Mouse (Mus musculus): ENCODE measurements at regions not wholly inside any gene's neighbourhood (a gene's known extent, or its start where the extent isn't known, plus 50 kb on each side); places are given as distances from the start of the nearest gene placed in this dataset.

DNA sequence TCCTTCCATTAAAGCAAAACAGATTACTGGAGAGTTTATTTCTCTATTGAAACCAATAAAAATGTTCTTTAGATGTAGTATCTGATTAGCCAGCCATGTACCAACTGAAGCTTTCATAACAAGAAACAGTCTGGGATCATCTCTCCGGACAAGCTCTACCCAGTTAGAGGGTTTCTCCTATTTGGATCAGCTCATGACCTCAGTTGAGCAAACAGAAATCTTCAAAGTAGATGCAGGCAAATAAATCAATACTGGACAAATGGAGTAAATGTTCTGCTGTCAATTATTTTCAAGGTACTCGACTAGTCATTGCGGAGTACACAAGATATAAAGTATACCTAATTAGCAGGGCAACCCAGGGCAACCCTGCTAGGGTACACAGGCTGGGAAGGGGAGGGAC lies 67.4 kb downstream of the Avpr1a start:
- ChIA-PET POLR2A (interaction anchor here in 1 of 4 experiments (1.3 kb wide), 1 partner anchor 10 kb away, joined by 3 read pairs; no protein-coding TSS in a partner anchor), CTCF (no interaction called here)

DNA sequence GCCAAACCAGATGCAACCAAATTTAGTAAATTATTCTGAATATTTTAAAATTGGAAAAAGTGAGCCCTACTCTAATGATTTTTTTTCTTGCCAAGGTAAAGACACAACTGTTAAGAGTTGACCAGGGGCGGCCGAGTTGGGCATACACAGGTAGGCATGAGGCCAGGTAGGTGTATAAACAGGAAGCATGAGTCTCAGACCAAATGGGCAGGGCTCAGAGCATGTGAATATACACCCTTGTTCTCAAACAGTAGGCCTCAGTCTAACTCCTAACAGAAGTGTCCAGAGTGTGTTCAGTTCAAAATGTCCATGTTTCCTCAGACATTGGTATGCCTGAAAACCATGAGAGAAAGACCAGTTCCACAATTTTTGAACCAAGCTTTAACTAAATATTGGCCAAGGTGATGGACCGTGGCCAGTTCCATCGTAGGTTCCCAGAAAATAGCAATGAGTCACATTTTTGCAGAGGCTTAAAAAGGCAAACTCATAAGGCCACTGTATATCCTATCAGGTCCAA lies 71.0 kb downstream of the Avpr1a start:
- POLR2A ChIA-PET = no interaction called here
- CTCF ChIA-PET = no interaction called here

- POLR2A ChIA-PET = no interaction called here
Measured at GRCm38 (mm10) chr10:122519981-122520380, 71.7 kb downstream of the Avpr1a start.

GRCm38 (mm10) chr10:122522631-122523030 lies 74.3 kb downstream of the Avpr1a start:
- CTCF ChIA-PET = interaction anchor here in 1 of 4 experiments (0.7 kb wide), 1 partner anchor 270 kb away, joined by 5 read pairs; no protein-coding TSS in a partner anchor
- POLR2A ChIA-PET = interaction anchor here in 1 of 4 experiments (0.5 kb wide), 1 partner anchor 15 kb away, joined by 3 read pairs; no protein-coding TSS in a partner anchor

More at GRCm38 (mm10) chr10:122519981-122520380, 71.7 kb downstream of the Avpr1a start:
- CTCF ChIA-PET = no interaction called here

DNA sequence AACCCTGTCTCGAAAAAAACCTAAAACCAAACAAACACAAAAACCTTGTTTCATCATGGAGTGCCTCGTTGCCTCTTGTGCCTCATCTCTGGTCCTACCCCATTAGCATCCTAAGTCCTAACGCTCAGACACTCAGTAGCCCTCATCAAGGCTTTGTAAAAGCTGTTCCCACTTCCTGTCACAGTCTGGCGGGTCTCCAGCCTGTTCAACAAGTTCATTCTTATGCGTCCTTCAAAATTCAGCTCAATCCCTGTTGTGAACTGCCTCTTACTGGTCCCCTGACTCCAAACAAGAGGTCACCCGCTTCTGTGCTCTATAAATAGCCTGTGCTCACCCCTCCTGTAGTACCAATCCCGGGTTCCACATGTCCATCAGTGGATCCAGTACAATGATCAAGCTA lies 77.1 kb downstream of the Avpr1a start:
- ChIA-PET POLR2A (interaction anchor here in 1 of 4 experiments (0.7 to 2.2 kb wide), 5 partner anchors 10 to 551 kb away, joined by 3 to 12 read pairs (median 4); partner anchors contain the start of genes Mon2 and Rxylt1), CTCF (interaction anchor here (0.6 to 1.7 kb wide), 7 partner anchors 19 to 428 kb away, joined by 3 to 8 read pairs (median 4); partner anchors contain the start of genes Avpr1a (in 1 of the 4) and Rxylt1 (in 1 of the 4))

DNA sequence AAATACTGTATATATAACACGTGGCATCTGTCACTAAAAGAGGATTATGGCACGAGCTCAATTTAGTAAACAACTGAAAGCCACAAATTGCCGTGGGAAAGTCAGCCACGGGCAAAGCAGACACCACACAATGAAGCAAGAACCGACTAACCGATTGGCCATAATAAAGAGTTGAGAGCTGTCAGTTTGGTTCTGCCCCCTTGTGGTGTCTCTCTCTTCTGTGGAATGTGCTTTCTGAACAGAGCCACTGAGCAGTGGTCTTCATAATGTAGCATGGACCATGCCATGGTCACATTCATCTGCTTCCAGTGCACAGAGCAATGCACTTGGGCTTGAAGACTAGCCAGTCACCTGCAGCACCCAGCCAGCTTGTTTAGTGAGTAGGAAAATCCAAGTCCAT lies 77.5 kb downstream of the Avpr1a start:
- ChIA-PET POLR2A (interaction anchor here in 1 of 4 experiments (0.7 to 2.2 kb wide), 5 partner anchors 10 to 550 kb away, joined by 3 to 12 read pairs (median 4); partner anchors contain the start of genes Mon2 and Rxylt1), CTCF (interaction anchor here (0.6 to 1.7 kb wide), 8 partner anchors 35 to 429 kb away, joined by 3 to 8 read pairs (median 4); partner anchors contain the start of genes Avpr1a (in 1 of the 4) and Rxylt1 (in 1 of the 4))

GRCm38 (mm10) chr10:122528222-122528621 lies 79.9 kb downstream of the Avpr1a start:
- CTCF ChIA-PET = interaction anchor here in 1 of 4 experiments (1.0 kb wide), 1 partner anchor 16 kb away, joined by 4 read pairs; no protein-coding TSS in a partner anchor
- POLR2A ChIA-PET = interaction anchor here in 1 of 4 experiments (0.6 kb wide), 1 partner anchor 16 kb away, joined by 5 read pairs; no protein-coding TSS in a partner anchor

GRCm38 (mm10) chr10:122528973-122529703 lies 80.8 kb downstream of the Avpr1a start:
- CTCF ChIA-PET = interaction anchor here in 3 of 4 experiments (0.7 to 1.7 kb wide), 5 partner anchors 15 to 424 kb away, joined by 4 to 6 read pairs (median 5); no protein-coding TSS in a partner anchor
- POLR2A ChIA-PET = no interaction called here

DNA sequence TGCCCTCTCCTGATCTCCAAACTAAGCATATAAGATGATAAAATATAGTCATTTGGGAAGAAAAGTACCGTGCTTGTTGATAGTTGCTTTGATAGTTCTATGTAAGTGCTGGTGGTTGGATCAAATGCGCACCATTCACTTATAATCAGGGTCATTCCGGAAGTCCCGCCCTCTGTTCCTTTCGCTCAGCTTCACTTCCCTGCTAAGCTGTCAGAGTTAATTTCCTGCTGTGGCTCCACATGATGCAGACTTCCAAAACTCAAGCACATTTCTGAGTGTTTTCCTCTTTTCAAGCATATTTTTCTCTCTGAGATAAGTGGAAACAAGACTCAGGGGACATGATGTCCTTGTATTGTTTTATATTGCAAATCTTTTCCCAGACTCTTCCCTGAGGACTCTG lies 86.4 kb downstream of the Avpr1a start:
- POLR2A ChIA-PET = no interaction called here

GRCm38 (mm10) chr10:122535137-122535536 lies 86.8 kb downstream of the Avpr1a start:
- ChIA-PET CTCF (interaction anchor here in 1 of 4 experiments (1.9 kb wide), 1 partner anchor 9 kb away, joined by 5 read pairs; no protein-coding TSS in a partner anchor), POLR2A (no interaction called here)

More for the DNA sequence above, 86.4 kb downstream of the Avpr1a start:
- CTCF ChIA-PET = interaction anchor here in 2 of 4 experiments (0.6 to 1.9 kb wide), 2 partner anchors 10 to 467 kb away, joined by 5 read pairs; no protein-coding TSS in a partner anchor

- ChIA-PET CTCF (interaction anchor here in 3 of 4 experiments (0.5 to 0.7 kb wide), 3 partner anchors 8 to 292 kb away, joined by 3 to 4 read pairs (median 4); no protein-coding TSS in a partner anchor), POLR2A (interaction anchor here in 1 of 4 experiments (1.0 kb wide), 1 partner anchor 38 kb away, joined by 3 read pairs; no protein-coding TSS in a partner anchor)
Measured at GRCm38 (mm10) chr10:122539655-122540054, 91.4 kb downstream of the Avpr1a start.

- ChIA-PET CTCF (interaction anchor here in 3 of 4 experiments (0.6 to 2.3 kb wide), 7 partner anchors 10 to 437 kb away, joined by 3 to 13 read pairs (median 5); no protein-coding TSS in a partner anchor), POLR2A (no interaction called here)
Measured at GRCm38 (mm10) chr10:122542573-122542972, 94.3 kb downstream of the Avpr1a start.

DNA sequence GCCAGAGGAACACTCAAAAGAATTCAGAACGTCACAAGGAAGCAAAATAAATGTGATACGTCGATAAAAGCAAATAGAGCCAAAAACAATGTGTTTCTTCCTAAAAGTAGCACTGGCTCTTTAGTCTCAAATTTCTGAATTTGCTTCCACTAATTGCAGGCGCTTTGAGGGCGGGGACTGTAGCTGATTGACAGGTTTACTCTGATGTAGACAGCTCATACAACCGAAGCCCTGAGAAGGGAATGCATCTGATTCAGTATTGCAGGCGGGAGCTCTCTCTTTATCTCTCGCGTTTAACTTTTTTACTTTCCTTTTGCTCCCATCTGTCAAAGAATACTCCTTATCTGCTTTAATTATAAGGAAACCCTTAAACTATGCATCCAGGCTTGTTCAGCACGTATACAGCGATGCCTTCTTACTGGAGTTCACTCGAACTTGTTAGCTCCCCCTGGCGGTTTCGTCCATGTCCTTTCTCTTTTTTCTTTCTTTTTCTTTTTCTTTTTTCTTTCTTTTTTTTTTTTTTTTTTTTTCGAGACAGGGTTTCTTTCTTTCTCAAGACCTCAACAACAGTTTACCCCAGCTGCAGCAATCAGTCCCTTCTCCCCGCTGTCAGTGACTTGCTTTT lies 95.9 kb downstream of the Avpr1a start:
- CTCF ChIA-PET = interaction anchor here (0.6 to 2.3 kb wide), 60 partner anchors 9 to 1295 kb away, joined by 3 to 17 read pairs (median 4); partner anchors contain the start of genes Rxylt1 (in 2 of the 4) and Ppm1h (in 1 of the 4)
- POLR2A ChIA-PET = interaction anchor here (0.5 to 1.1 kb wide), 8 partner anchors 16 to 572 kb away, joined by 3 to 6 read pairs (median 3); partner anchors contain the start of gene Rxylt1 (in 1 of the 4)

- ChIA-PET CTCF (interaction anchor here (0.6 to 2.3 kb wide), 15 partner anchors 8 to 493 kb away, joined by 3 to 13 read pairs (median 5); partner anchors contain the start of gene Rxylt1 (in 1 of the 4)), POLR2A (interaction anchor here in 2 of 4 experiments (0.5 to 1.1 kb wide), 2 partner anchors 247 to 448 kb away, joined by 3 to 5 read pairs; partner anchors contain the start of gene Rxylt1 (in 1 of the 2))
Measured at GRCm38 (mm10) chr10:122545029-122545428, 96.7 kb downstream of the Avpr1a start.

DNA sequence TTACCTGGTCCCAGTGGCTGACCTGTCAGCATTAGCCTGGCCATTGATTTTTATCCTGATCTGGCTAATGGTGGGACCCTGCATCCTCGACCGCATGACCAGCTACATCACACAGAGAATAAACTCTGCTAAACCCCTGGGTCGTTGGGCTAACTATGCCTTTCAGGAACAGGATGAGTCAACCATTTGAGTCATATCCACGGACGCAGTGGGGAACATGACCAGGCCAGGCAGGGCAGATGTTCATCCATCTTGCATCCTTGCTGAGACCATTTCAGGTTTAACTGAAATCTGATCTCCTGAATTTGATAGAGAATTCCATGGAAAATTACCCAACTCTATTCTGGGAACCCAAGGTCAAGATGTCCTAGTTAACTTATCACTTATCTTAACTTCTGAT lies 103.3 kb downstream of the Avpr1a start:
- CTCF ChIA-PET = no interaction called here
- POLR2A ChIA-PET = no interaction called here

DNA sequence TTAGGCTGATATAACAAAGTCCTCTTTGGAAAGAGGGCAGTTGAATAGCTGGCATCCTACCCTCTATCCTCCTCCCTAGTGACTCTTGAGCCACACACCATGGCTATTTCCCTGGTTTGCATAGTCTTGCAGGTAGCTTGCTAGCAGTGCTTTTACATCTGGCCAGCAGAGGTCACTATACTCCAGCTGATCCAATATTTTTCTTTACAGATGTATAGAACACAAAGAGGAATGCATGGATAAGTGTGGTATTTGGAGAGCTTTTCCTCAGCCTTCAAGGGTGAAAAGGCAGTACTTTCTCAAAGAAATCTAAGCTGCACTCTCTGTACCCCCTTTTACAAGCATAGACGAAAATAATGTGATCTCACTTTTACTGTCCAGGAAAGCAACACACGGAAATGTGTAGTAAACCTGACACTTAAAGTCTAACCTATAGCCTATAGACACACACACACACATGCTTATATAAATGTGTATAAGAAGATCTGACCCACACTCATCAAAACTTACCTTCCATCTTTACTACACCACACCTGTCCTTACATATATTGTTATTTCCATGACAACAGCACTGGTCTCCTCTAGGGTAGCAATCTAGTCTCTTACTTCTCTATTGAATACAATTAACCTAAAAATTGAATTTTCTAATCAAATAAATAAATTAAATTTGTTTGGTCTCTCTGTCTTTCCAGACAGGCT lies 105.0 kb downstream of the Avpr1a start:
- POLR2A ChIA-PET = no interaction called here
- CTCF ChIA-PET = interaction anchor here (0.5 to 1.9 kb wide), 21 partner anchors 9 to 538 kb away, joined by 3 to 13 read pairs (median 3); no protein-coding TSS in a partner anchor

- ChIA-PET CTCF (interaction anchor here in 2 of 4 experiments (0.7 to 1.9 kb wide), 13 partner anchors 10 to 538 kb away, joined by 3 to 13 read pairs (median 4); no protein-coding TSS in a partner anchor), POLR2A (no interaction called here)
Measured at GRCm38 (mm10) chr10:122553851-122554250, 105.6 kb downstream of the Avpr1a start.

DNA sequence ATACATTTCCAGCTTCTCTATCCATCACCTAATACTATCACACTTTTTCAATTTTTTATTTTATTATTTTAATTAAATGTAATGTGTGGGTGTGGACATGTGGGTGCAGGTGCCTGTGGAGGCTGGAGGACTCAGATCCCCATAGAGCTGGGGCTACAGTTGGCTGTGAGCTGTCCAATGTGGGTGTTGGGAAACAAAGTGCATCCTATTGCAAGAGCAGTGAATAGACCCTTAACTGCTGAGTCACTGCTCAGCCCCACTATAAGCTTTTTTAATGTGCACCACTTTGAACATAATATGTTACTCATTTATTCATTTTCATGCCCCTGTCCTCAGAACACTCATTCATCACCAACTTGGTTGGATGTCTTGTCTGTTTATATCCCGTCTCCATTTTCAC lies 110.4 kb downstream of the Avpr1a start:
- CTCF ChIA-PET = interaction anchor here in 2 of 4 experiments (0.7 to 1.7 kb wide), 3 partner anchors 8 to 159 kb away, joined by 4 to 5 read pairs (median 4); no protein-coding TSS in a partner anchor
- POLR2A ChIA-PET = no interaction called here
